Mouse (Mus musculus) embryonic fibroblast, embryonic 13.5 days (primary cell): ENCODE data around the gene Zfp746. TPM values are rescaled to one million over a fixed set of nuclear protein-coding genes. Genes with fewer than 3 reads are reported as not detected.

Source experiments
- H3K27ac ChIP-seq: 2 replicates; pipeline ENCODE4 v1.5.1; 2012; ENCODE audit warnings: low read length, control low read depth, inconsistent platforms; ENCODE audit not compliant: insufficient read depth
- H3K4me1 ChIP-seq: 2 replicates; pipeline ENCODE4 v1.6.1; 2011; ENCODE audit warnings: low read length; ENCODE audit not compliant: control insufficient read depth, insufficient read depth
- H3K4me3 ChIP-seq: 2 replicates; pipeline ENCODE4 v1.5.1; 2011; ENCODE audit warnings: mild to moderate bottlenecking, control low read depth, low read length; ENCODE audit not compliant: insufficient read depth
- CTCF ChIP-seq: IDR thresholded peaks from 2 replicates; pipeline ENCODE4 v1.5.1; 2011; ENCODE audit warnings: mild to moderate bottlenecking, control low read depth, low read length, moderate library complexity, borderline replicate concordance; ENCODE audit not compliant: insufficient read depth
- POLR2A ChIP-seq: IDR thresholded peaks from 2 replicates; pipeline ENCODE4 v1.6.1; 2011; ENCODE audit warnings: low read depth, mild to moderate bottlenecking, control low read depth, low read length, moderate library complexity
- polyA plus RNA-seq: library from polyadenylated mRNA; stranded (reverse); fragments of >200 nt; gene quantifications from 2 replicates; pipeline ENCODE4 v1.2.4, GENCODE M21; 2011; ENCODE audit warnings: low read depth; ENCODE audit not compliant: missing spikeins, insufficient read length

The Zfp746 gene
- polyA plus RNA-seq, 1 experiment, result 21.1 TPM

- no peak overlapping the region for H3K4me3 ChIP-seq
- TF ChIP-seq CTCF (no peak), POLR2A (no peak)
- H3K27ac ChIP-seq, result no peak overlapping the region
- peaks cover 2% of the 10 kb centered on the region; the same call in 1 of the 2 replicates for H3K4me1 ChIP-seq
Measured at GRCm38 (mm10) chr6:48016841-48017240, 69.6 kb downstream of the Zfp746 start.

GRCm38 (mm10) chr6:48016090-48016521 lies 70.3 kb downstream of the Zfp746 start:
- Histone ChIP-seq H3K4me3 (no peak overlapping the region), H3K4me1 (peaks cover 2% of the 10 kb centered on the region; the same call in 1 of the 2 replicates), H3K27ac (no peak overlapping the region)
- TF ChIP-seq CTCF, result peak; percentile 56
- TF ChIP-seq POLR2A, result no peak

Other genes with a start within 250 kb of the Zfp746 start
- 8.0 and 9.6 TPM in 2 replicates for gene Zfp282, start 209.4 kb downstream of the Zfp746 start, polyA plus RNA-seq
- gene Zfp212, start 166.1 kb downstream of the Zfp746 start, polyA plus RNA-seq, result 8.5 and 8.9 TPM in 2 replicates
- 3.7 and 4.2 TPM in 2 replicates for gene Zfp956, start 133.2 kb downstream of the Zfp746 start, polyA plus RNA-seq
- 26.4 and 28.1 TPM in 2 replicates for gene Zfp777, start 37.7 kb downstream of the Zfp746 start, polyA plus RNA-seq